Comparison of ENCODE assay signal across 9 mouse cellular contexts in the genomic region with DNA sequence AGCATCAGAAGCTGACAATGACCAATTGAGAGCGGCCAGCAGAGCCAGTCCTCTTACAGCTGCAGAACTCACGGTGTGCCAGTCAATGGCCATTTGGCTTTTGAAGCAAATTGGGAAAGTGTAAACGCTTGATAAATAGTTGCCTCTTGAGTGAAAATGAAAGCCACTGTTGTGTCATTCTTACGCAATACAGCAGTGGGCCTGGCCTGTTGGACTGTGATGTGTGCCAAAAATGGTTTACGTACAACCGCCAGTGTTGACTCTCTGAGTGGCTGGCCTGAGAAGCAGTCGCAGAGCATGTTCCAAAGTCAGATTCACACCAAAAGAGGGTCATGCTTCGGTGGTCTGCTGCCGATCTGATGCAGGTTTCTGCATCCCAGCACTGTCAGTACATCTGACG. TPM values are rescaled to one million over a fixed set of nuclear protein-coding genes. Genes with fewer than 3 reads are reported as not detected.
DNase-seq lines count a peak whose midpoint lies in the region; ATAC-seq and TF ChIP-seq lines count a peak whose summit lies in the region.
"Had no signal": no experiment of that assay in that cellular context is flagged by ENCODE, and none has a peak within 500 bp of the region (broad histone marks: within the 10 kb centered on the region; RNA-seq: fewer than 3 reads in every experiment).

No protein-coding gene starts in this region.

- H3K79me2 ChIP-seq in liver, adult 2 months (ENCODE audit: control insufficient read depth, insufficient read depth, low read length) = peaks cover 38% of the 10 kb centered on the region

- no peak for TF ChIP-seq POLR2A in liver, adult 2 months (IDR thresholded peaks at IDR 0.05; ENCODE audit: extremely low read depth, insufficient read depth, low read length)

- no peak for DNase-seq in frontal cortex, postnatal 25 days (ENCODE audit: low spot score in 2 of 2)
- DNase-seq in liver, adult 2 months (ENCODE audit: extremely low read depth, low read depth, low spot score) = peak; percentile 100
- DNase-seq in liver = no peak
- peak; percentile 35 for DNase-seq in yolk sac, embryonic 10.5 days (ENCODE audit: low spot score)
- DNase-seq in T-cell, adult 2 months (ENCODE audit: low spot score) = no peak
- DNase-seq in retina, postnatal 1 day = no peak

- WGBS in liver, adult 2 months = 16% methylated on average over 10 of the region's 10 CpGs
- WGBS in lung, embryonic 16.5 days = 64% methylated on average over 10 of the region's 10 CpGs

- H3K4me3 ChIP-seq in liver, adult 2 months (ENCODE audit: insufficient read depth, low read depth, low read length) = no peak overlapping the region
- no peak overlapping the region for H3K4me3 ChIP-seq in lung, embryonic 16.5 days (ENCODE audit: low read length)
- H3K4me3 ChIP-seq: midbrain, embryonic 13.5 days had no signal

- no peaks in the 10 kb centered on the region for H3K36me3 ChIP-seq in liver, adult 2 months (ENCODE audit: control insufficient read depth, insufficient read depth, low read length)
- no peaks in the 10 kb centered on the region for H3K36me3 ChIP-seq in lung, embryonic 16.5 days (ENCODE audit: control insufficient read depth, insufficient read depth, low read length)

- 0 out of 2 replicates have a peak, but pooled peaks have one; percentile 31 for ATAC-seq in frontal cortex, adult (ENCODE audit: low TSS enrichment)
- ATAC-seq in lung, embryonic 16.5 days (ENCODE audit: low read depth) = peak; percentile 57; the same call in 1 of the 2 replicates
- ATAC-seq: midbrain, embryonic 13.5 days had no signal

- H3K27me3 ChIP-seq in liver, adult 2 months (ENCODE audit: control insufficient read depth, insufficient read depth, low read length) = no peaks in the 10 kb centered on the region
- H3K27me3 ChIP-seq in lung, embryonic 16.5 days (ENCODE audit: control insufficient read depth, insufficient read depth, low read depth, low read length) = no peaks in the 10 kb centered on the region
- H3K27me3 ChIP-seq: midbrain, embryonic 13.5 days had no signal

- no peak overlapping the region for H3K4me2 ChIP-seq in lung, embryonic 16.5 days (ENCODE audit: low read depth, low read length)
- H3K4me2 ChIP-seq: midbrain, embryonic 13.5 days had no signal

- H3K4me1 ChIP-seq in liver, adult 2 months (ENCODE audit: control insufficient read depth, insufficient read depth, low read length) = peaks cover 26% of the 10 kb centered on the region
- peaks cover 25% of the 10 kb centered on the region for H3K4me1 ChIP-seq in lung, embryonic 16.5 days (replicated peaks; ENCODE audit: control insufficient read depth, insufficient read depth, low read length)

- peak overlapping the region; percentile 40 for H3K27ac ChIP-seq in liver, adult 2 months (replicated peaks; ENCODE audit: insufficient read depth, low read depth, low read length)
- no peak overlapping the region for H3K27ac ChIP-seq in lung, embryonic 16.5 days (ENCODE audit: low read length)
- H3K27ac ChIP-seq: midbrain, embryonic 13.5 days had no signal

- H3K9me3 ChIP-seq in lung, embryonic 16.5 days (ENCODE audit: control insufficient read depth, low read length) = no peaks in the 10 kb centered on the region
- H3K9me3 ChIP-seq: midbrain, embryonic 13.5 days had no signal

- H3K9ac ChIP-seq in liver, adult 2 months (ENCODE audit: low read depth, low read length) = no peak overlapping the region
- H3K9ac ChIP-seq in lung, embryonic 16.5 days (ENCODE audit: low read length) = no peak overlapping the region
- H3K9ac ChIP-seq: midbrain, embryonic 13.5 days had no signal

- no peak for TF ChIP-seq CTCF in liver, adult 2 months (IDR thresholded peaks at IDR 0.05; ENCODE audit: low read depth, low read length)

RNA-seq across cellular contexts. Expression of a gene that starts 17.7 kb away (rescaled TPM):
- 27.8 and 32.5 TPM in 2 replicates for total RNA-seq in liver, adult 2 months (2014; rRNA removed)
- polyA plus RNA-seq in liver, adult 2 months (2012; rRNA removed) = 19.3 and 25.2 TPM in 2 replicates
- 8.4 and 8.8 TPM in 2 replicates for polyA plus RNA-seq in lung, embryonic 16.5 days (2015; fragmentation: Nextera tagmentation; extraction: Ambion mirVana)

RNA-seq across cellular contexts. Expression of a gene that starts 27.4 kb away (rescaled TPM):
- 28.4 and 29.4 TPM in 2 replicates for total RNA-seq in liver, adult 2 months (2014; rRNA removed)
- polyA plus RNA-seq in liver, adult 2 months (2012; rRNA removed) = 12.5 and 14.0 TPM in 2 replicates
- polyA plus RNA-seq in lung, embryonic 16.5 days (2015; fragmentation: Nextera tagmentation; extraction: Ambion mirVana) = 55.9 and 59.5 TPM in 2 replicates

Comparison
In these comparisons a context has a peak if more than half of its experiments do, and no peak if none do; other contexts are left out.
1. DNase-seq: peak in liver, adult 2 months (single experiment) and yolk sac, embryonic 10.5 days (single experiment); none in frontal cortex, postnatal 25 days (0 of 2), liver (single experiment), T-cell, adult 2 months (single experiment) and retina, postnatal 1 day (single experiment).